30 mouse cellular contexts compared by ENCODE assay signal in the genomic region with DNA sequence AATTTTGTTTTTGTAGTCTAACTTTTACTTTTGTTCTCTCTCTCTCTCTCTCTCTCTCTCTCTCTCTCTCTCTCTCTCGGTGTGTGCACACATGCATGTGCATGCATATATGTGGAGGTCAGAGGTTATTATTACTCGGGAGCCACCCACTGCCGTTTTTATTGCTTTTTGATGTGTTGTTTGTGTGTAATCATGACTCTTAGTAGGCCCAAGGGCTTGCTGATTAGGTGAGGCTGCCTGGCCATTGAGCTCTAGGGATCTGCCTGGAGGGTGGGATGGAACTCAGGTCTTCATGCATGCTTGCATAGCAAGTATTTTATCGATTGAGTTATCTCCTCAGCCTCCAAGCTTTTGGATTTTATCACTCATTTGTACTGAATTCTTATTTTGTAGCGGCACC. TPM values are rescaled to one million over a fixed set of nuclear protein-coding genes. Genes with fewer than 3 reads are reported as not detected.
"Had no signal": no experiment of that assay in that cellular context is flagged by ENCODE, and none has a peak within 500 bp of the region (broad histone marks: within the 10 kb centered on the region; RNA-seq: fewer than 3 reads in every experiment).

No protein-coding gene starts in this region.

- DNase-seq: cerebellum, adult 2 months; cerebellum, adult 8-10 months; cerebellum, adult 9-10 months; cerebellum, adult 9-11 months; cerebellum, postnatal 10 days; cerebellum, postnatal 14 days; cerebellum, postnatal 25 days; cerebellum, postnatal 36 days; embryo, embryonic 11 days; forebrain, postnatal 0 days; gastrocnemius, adult 2 months; gastrocnemius, postnatal 10 days; gastrocnemius, postnatal 14 days; gastrocnemius, postnatal 25 days; gastrocnemius, postnatal 36 days; heart, adult 18-20 months; heart, adult 2 months had no signal

- H3K27ac ChIP-seq: embryonic facial prominence, embryonic 10.5 days; embryonic facial prominence, embryonic 12.5 days; embryonic facial prominence, embryonic 13.5 days; embryonic facial prominence, embryonic 15.5 days; forebrain, embryonic 10.5 days; forebrain, embryonic 12.5 days; forebrain, embryonic 13.5 days; forebrain, embryonic 15.5 days; gastrocnemius, adult 2 months; heart, adult 2 months had no signal

- H3K9ac ChIP-seq: embryonic facial prominence, embryonic 12.5 days; embryonic facial prominence, embryonic 13.5 days; embryonic facial prominence, embryonic 15.5 days; forebrain, embryonic 12.5 days; forebrain, embryonic 13.5 days; forebrain, embryonic 15.5 days; forebrain, postnatal 0 days had no signal

- H3K9me3 ChIP-seq: embryonic facial prominence, embryonic 10.5 days; embryonic facial prominence, embryonic 12.5 days; embryonic facial prominence, embryonic 13.5 days; embryonic facial prominence, embryonic 15.5 days; forebrain, embryonic 10.5 days; forebrain, embryonic 12.5 days; forebrain, embryonic 15.5 days had no signal

- ATAC-seq: forebrain, embryonic 13.5 days; forebrain, embryonic 14.5 days; forebrain, embryonic 15.5 days; forebrain, embryonic 16.5 days; forebrain, postnatal 0 days had no signal

- H3K36me3 ChIP-seq: embryonic facial prominence, embryonic 10.5 days; embryonic facial prominence, embryonic 12.5 days; embryonic facial prominence, embryonic 13.5 days; embryonic facial prominence, embryonic 15.5 days; forebrain, embryonic 10.5 days; forebrain, embryonic 12.5 days; forebrain, embryonic 15.5 days had no signal

- H3K27me3 ChIP-seq: embryonic facial prominence, embryonic 13.5 days; embryonic facial prominence, embryonic 15.5 days; forebrain, embryonic 12.5 days; forebrain, embryonic 13.5 days; forebrain, embryonic 15.5 days had no signal

- H3K4me2 ChIP-seq: embryonic facial prominence, embryonic 12.5 days; embryonic facial prominence, embryonic 13.5 days; embryonic facial prominence, embryonic 15.5 days; forebrain, embryonic 12.5 days; forebrain, embryonic 13.5 days; forebrain, embryonic 15.5 days had no signal

- H3K4me1 ChIP-seq: embryonic facial prominence, embryonic 10.5 days; embryonic facial prominence, embryonic 12.5 days; embryonic facial prominence, embryonic 13.5 days; embryonic facial prominence, embryonic 15.5 days; forebrain, embryonic 10.5 days; forebrain, embryonic 12.5 days; forebrain, embryonic 13.5 days; forebrain, embryonic 15.5 days had no signal

- H3K4me3 ChIP-seq: embryonic facial prominence, embryonic 10.5 days; embryonic facial prominence, embryonic 12.5 days; embryonic facial prominence, embryonic 13.5 days; embryonic facial prominence, embryonic 15.5 days; erythroblast, embryonic 14.5 days; forebrain, embryonic 10.5 days; forebrain, embryonic 12.5 days; forebrain, embryonic 13.5 days; forebrain, embryonic 15.5 days; gastrocnemius, adult 2 months; heart, adult 2 months had no signal

RNA-seq across cellular contexts. Expression of a gene that starts 50.4 kb away (rescaled TPM):
- total RNA-seq: common myeloid progenitor, adult 5-6 weeks; granulocyte monocyte progenitor cell, adult 5-6 weeks had no signal
- polyA plus RNA-seq: erythroblast, embryonic 14.5 days had no signal
